Mouse (Mus musculus) liver, adult (tissue): Measurements from ENCODE around the gene Mindy3.

ENCODE experiments used
- GATA4 ChIP-seq: IDR thresholded peaks from 2 replicates; pipeline ENCODE4 v1.6.1; 2014; ENCODE audit warnings: mild to moderate bottlenecking, low read length; ENCODE audit not compliant: insufficient replicate concordance

Mindy3 gene

GRCm38 (mm10) chr2:12327216-12327615 is 92.1 kb downstream of the Mindy3 start:
- TF ChIP-seq GATA4: no peak

DNA sequence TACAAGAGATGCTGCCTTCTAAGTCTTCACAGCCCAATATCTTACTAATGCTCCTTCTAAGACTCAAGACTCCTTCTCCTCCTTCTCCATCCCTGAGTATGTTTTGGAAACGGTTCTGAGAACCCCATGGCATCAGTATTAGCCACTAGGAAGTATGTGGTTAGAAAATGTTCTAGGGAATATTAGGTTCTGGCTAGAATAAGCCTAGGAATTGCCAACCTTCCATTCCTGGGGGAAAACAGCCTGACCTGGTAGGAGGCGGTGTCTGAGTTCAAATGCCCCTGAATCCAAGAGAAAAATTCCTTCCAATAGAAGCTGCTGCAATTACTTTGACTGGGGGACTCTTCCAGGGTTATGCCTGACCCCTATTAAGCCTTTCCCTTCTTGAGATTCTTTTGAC is 93.4 kb downstream of the Mindy3 start:
- no peak for TF ChIP-seq GATA4

GRCm38 (mm10) chr2:12325417-12325816 is 93.9 kb downstream of the Mindy3 start:
- no peak for TF ChIP-seq GATA4

- no peak for TF ChIP-seq GATA4
Measured at GRCm38 (mm10) chr2:12320914-12321313, 98.4 kb downstream of the Mindy3 start.

- no peak for TF ChIP-seq GATA4
Measured at GRCm38 (mm10) chr2:12318715-12319114, 100.6 kb downstream of the Mindy3 start.

- TF ChIP-seq GATA4: no peak
Measured at GRCm38 (mm10) chr2:12318036-12318435, 101.2 kb downstream of the Mindy3 start.

GRCm38 (mm10) chr2:12317343-12317742 is 101.9 kb downstream of the Mindy3 start:
- TF ChIP-seq GATA4: no peak

DNA sequence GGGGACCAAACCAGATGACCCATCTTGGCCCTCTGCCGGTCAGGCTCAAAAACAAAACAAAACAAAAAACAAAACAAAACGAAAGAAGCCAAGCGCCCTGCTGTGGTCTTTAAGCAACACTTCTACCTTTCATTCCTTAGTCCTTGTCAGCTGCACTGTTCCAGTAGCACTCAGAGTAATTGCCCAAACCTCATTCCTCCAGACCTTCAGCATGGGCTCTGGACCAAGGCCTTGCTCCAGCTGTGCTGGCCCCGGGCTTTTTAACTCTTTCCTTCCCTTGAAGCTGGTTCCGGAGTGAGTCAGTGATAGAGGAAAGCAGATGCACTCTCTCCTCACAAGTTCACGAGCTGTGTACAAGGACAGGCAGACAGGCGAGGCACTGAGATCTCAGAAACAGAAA is 102.9 kb downstream of the Mindy3 start:
- no peak for TF ChIP-seq GATA4

DNA sequence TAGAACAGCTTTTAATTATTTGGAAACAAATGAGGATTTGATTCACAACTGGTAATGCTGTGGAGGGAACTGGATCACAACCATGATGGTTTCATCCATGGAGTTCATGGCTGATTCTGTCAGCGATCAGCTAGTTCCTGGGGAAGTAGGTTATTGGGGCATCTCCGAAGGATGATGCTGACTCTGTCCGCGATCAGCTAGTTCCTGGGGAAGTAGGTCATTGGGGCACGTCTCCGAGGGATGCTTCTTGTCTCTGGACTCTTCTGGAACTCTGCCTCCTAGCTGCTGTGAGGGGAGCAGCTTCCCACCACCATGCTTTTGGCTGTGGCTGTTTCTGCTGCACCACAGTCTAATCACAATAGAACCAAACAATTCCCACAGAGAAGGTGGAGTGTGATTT is 105.2 kb downstream of the Mindy3 start:
- no peak for TF ChIP-seq GATA4

DNA sequence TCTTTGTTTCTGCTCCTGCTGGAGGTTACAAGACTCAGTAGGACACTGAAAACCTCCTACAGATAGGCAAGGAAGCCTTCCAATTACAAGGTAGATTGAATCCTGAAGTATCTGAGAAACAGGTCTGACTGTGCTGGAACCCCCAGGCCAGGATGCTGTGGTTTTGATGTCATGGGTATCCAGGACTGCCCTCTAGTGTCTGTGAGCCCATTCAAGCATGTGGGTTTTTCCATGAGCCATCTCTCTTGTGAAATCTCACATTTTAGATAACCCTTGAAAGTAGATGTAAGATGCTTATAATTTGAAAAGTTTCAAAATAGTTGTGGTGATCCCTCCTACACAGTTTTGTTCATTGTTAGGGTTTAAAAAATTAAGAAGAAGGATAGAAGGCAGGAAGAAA is 110.8 kb downstream of the Mindy3 start:
- no peak for TF ChIP-seq GATA4

DNA sequence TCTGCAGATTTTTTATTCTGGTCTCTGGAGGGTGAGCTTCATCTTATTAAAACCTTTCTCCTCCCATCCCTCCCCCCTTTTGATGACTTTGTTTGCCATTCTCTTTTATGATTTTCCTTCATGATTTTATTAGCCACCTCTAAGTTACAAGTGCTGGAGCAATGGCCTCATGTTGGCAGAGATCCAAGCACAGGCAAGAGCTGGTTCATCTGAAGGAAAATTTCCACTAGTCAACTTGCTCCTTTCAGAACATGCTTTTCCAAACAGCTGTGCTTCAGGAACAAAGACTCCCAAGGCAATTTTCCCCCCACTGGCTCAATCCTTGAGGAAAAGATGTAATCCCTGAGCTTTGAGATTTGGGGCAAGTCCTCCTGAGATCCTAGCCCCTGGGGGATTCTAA is 112.0 kb downstream of the Mindy3 start:
- no peak for TF ChIP-seq GATA4

GRCm38 (mm10) chr2:12305064-12305650 is 114.1 kb downstream of the Mindy3 start:
- no peak for TF ChIP-seq GATA4

GRCm38 (mm10) chr2:12301431-12302170 is 117.7 kb downstream of the Mindy3 start, which contains the start of gene Itga8:
Itga8 (minus strand) TSS chr2:12301922.
- no peak for TF ChIP-seq GATA4

DNA sequence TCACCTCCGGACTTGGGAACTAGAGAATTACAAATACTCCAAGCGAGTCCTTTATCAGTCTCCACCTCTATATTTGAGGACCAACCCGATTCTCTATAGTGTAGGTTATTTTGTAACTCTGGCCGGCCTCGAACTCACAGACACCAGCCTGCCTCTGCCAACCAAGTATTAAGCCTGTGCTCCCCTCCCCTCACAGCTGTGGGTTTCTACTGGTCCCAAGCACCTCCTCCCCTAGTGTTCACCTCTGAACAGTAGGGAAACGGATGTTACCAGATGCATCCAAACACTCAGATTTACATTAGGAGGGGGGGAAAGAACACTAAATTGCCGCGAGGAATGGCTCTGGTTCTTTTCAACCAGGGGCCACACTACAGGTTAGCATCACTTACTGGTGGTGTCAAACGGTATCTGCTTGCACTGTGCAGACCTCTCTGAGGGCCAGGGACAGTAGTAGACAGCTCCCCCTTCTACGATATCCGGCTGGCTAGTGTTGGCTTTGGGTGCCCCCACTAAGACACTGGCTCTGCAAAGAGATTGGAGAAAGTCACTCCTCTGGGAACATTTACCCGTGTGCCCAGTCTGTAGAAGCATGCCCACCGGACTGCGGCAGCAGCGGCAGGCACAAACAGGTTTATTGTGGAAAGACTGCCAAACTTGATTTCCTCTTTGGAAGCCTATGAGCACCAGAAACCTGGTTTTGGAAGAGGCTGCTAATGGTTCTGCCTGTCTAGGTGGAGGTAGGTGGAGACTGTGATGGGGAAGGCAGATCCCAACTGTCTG is 118.6 kb downstream of the Mindy3 start:
- TF ChIP-seq GATA4: no peak

GRCm38 (mm10) chr2:12297287-12297686 is 122.0 kb downstream of the Mindy3 start:
- TF ChIP-seq GATA4: no peak
